Mouse (Mus musculus): ENCODE data around the gene Pcdh11x. TPM values are rescaled to one million over a fixed set of nuclear protein-coding genes. Genes with fewer than 3 reads are reported as not detected.
"Not testable (repeated sequence)": the region's sequence is repeated elsewhere in the genome, so short reads cannot be mapped to it uniquely, and the experiment has no call there.

Gene Pcdh11x
- total RNA-seq (2022), result under 1 TPM; 0.12 to 0.30 (median 0.17) TPM

GRCm38 (mm10) chrX:120290011-120290899, at the start of gene Pcdh11x:
Gene Pcdh11x (plus strand): TSS chrX:120290259.
- DNase-seq, result no peak

DNA sequence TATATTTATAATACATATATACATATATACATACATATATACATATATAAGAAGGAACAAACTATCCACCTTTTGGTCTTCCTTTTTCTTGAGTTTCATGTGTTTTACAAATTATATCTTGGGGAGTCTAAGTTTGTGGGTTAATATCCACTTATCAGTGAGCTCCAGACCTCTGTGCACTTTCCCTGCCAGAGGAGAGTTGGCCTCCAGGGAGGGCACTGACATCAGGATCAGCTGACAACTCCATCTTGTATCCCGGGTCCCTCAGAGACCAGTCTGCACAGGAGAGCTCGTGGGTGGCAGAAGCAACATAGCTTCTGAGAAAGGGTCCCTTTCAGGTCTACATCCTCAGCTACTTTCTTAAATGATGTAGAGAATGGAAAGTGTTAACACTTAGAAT, 30.0 kb upstream of the Pcdh11x start:
- DNase-seq, result no peak

DNA sequence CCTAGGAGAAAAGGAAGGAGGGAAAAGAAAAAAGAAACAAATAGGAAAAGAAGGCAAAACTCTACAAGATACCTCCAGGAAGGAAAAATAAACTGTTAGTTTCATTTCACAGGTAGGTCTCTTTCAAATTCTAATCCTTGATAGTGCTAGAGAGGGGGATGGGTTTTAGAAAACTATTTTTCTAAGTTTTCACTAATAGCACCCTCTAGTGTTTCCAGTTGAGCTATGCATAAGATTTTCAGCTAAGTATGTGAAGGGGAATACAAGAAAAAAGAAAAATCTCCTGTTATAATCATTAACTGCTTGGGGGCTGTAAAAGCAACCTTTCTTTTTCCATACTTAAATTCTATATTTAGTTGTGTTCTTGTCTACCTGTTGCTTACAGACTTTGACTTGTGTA, 4.5 kb upstream of the Pcdh11x start:
- no peak for DNase-seq

GRCm38 (mm10) chrX:120287502-120287901, 2.6 kb upstream of the Pcdh11x start:
- no peak for DNase-seq

DNA sequence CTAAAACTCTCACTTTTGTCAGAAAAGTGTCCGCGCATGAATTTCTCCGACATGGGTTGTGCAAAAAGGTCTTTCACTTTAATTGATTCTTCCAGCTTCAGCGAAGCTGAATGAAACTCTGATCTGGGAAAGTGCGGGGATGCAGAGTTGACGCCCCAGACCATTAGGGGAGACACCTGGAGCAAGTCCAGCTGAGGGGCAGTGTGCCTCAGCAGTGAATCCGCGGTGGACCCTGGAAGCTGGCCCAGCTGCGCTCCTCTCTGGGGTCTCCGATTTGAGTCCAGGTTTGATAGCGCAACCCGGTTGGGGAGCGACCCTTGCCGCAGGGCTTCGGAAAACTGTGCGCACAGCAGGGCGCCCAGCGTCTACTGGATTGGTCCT, 831 bp downstream of the Pcdh11x start:
- DNase-seq, result no peak

GRCm38 (mm10) chrX:120291696-120292095, 1.6 kb downstream of the Pcdh11x start:
- no peak for DNase-seq

DNA sequence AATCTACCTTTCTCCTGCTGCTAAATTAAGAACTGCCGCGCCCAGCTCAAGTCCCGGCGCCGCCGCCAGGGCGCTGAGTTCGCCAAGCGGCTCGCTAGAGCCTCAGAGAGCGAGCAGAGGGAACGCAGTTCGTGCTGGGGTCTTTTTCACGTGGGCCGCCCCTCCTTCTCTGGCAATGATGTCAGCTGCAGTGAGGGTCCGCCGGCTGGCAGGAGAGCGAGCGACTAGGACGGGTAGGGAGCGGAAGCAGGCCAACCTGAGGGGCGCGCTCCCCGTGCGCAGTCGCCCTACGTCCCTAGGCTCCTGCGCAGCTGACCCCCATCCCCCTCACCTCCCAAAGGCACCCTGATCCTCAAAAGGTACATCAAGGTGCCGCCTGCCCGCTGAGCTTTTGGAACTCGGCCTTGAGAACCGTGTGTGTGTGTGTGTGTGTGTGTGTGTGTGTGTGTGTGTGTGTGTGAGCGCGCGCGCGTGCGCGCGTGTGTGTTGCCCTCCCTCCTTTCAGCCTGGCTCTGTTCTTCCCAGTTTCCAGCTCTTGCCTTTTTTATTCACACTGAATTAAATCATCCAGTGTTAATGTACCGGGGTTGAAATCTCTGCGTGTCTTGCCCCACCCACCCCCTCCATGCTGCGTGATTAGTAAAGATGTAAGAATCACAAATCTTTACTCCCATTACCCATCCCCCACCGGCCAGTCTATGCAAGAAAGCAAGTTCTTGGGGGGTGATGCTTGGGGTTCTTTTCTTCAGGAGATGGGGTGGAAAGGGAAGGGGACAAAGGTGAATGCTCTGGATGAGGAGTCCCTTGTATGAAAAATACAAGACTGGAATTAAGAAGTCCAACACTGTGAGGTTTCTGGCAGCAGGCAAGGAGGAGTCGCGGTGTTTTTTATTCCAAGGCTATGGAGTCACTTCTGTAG, 3.0 kb downstream of the Pcdh11x start:
- no peak for DNase-seq

DNA sequence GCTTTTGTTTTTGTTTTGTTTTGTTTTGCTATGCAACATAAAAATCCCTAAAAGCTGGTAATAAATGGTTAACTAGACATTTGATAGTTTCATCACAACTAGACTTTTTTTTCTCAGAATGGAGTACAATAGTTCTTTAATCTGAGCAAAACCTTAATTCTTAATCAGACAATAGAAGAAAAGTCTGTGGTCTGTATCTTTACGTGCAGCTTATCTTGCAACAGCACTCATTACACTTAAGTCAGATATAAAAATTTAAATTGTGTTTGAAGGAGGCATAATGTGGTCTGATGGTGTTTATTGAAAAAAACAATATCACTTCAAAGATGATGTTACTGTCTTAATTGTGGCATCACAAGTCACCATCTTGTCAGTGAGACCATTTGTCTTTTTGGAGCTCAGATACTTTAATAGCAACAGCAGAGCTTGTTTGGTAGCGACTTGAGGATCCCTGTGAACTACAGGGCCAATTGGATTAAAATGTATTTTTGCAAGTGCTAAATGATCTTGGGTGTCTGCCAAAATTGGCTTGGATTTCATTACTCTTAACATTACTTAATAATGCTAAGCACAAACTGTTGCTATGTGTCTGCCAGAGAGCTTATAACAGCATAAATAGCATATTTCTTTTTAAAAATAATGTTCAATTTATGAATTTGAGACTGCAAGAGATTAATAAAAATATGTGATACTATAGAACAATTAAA, 11.6 kb downstream of the Pcdh11x start:
- no peak for DNase-seq

DNA sequence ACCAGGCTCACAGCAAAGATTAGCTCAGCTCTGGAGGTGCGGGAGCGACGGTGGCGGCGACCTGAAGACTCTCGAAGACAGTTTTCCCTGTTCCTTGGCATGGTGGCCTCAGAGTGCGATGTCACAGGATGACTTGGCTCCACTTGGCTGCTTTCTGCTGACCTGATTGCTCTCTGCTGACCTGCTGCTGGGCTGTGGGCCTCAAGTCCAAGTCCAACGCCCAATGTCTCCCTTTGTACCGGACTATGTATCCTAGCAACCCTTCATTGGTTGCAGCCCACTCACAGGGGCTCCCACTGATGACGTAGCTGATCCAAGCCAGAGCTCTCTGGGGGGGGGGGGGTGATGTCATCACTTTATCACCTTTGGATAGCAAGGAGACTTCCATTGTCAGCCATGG, 22.9 kb downstream of the Pcdh11x start, which contains the start of gene H2afb3:
Gene H2afb3, minus strand, starts transcription at position 101 of the 400 bp plus-strand sequence.
- DNase-seq, result not testable (repeated sequence)

DNA sequence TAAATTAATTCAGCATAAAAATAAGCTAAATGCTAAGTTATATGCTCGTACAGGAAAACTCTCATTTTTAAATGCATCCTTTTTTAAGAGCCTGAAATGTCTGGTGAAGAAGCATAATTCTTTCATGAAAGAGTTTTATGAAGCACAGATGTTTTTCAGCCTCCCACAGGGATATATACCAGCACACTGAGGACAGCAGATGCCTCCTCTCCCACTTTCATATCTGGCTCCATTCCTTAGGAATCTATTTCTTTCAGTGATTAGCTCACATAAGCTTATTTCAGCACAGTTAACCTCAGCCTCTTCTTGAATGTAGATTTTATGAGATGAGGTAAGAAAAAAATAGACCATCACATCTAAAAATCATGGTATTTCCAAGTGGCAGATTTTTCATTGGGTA, 176.2 kb downstream of the Pcdh11x start:
- DNase-seq, result no peak

DNA sequence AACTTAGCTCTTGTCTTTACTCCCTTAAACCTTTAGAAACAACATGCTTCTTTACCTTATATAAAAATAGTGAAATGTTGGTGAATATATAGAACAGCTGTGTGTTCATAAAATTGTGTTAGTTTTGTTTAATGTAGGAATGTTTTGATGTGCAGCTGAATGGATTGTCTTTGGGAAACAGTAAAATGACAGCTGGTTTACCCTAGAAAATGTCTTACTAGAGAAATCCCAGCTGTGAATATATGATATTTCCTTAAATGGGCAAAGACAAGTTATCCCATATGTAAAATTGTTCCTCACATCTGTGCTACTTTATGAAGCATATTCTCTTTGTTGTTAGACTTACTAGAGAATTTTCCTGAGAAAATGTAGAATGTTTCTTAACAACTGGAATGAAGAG, 196.4 kb downstream of the Pcdh11x start:
- DNase-seq, result no peak

DNA sequence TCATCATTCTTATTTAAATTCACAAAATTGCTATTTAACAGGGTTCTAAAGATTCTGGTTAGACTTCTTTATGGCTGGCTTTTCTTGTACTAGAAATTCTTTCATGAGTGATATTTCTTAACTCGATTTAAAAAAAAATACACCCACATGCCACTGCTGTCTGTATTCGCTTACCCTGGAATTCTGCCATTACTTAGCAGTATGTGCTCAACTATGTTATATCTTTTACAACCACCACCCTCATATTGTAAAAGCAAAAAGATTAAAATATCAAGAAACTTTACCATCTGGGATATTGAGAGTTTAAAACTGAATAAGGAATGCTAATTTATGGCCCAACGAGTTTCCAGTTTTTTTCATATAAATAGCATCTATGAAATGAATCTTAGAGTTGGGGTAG, 234.9 kb downstream of the Pcdh11x start:
- DNase-seq, result no peak

DNA sequence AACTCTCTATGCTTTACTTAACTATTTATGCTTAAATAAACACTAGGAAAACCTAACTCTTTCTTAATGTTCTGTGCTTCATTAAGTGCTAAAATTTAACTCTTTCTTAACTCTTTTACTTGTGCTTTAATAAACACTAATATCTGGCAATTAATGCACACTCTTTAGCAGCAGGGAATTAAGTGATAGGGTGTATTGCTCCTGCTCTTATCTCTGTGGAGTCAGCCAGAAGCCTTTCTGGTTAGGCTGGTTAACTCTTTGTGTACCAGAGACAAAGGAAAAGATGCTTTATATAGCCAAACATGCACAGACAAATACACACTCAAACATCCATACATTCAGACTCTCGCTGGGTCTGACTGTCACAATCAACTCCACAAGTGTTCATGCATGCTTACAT, 309.2 kb downstream of the Pcdh11x start:
- DNase-seq, result no peak

GRCm38 (mm10) chrX:120618460-120618859, 328.4 kb downstream of the Pcdh11x start:
- no peak for DNase-seq

GRCm38 (mm10) chrX:120670236-120670635, 380.2 kb downstream of the Pcdh11x start:
- DNase-seq, result not testable (repeated sequence)

GRCm38 (mm10) chrX:120734144-120734543, 444.1 kb downstream of the Pcdh11x start:
- DNase-seq, result no peak

GRCm38 (mm10) chrX:120735792-120736191, 445.7 kb downstream of the Pcdh11x start:
- no peak for DNase-seq

- DNase-seq, result no peak
These were observed 654.5 kb downstream of the Pcdh11x start for GRCm38 (mm10) chrX:120944556-120944955.
